Mouse (Mus musculus): ENCODE results near the gene A930004D18Rik. TPM values are rescaled to one million over a fixed set of nuclear protein-coding genes. Genes with fewer than 3 reads are reported as not detected.

The A930004D18Rik gene
- polyA plus RNA-seq, 1 experiment, result not detected

GRCm38 (mm10) chr2:18033166-18034108, 4.1 kb downstream of the A930004D18Rik start:
- 78% methylated on average over 10 of the region's 10 CpGs for WGBS
- no peak overlapping the region for H3K4me3 ChIP-seq (replicated peaks; ENCODE audit: control insufficient read depth, low read depth, low read length)
- H3K27ac ChIP-seq (ENCODE audit: control insufficient read depth, insufficient read depth, low read depth, low read length, poor library complexity), result no peak overlapping the region
- TF ChIP-seq CTCF (IDR thresholded peaks at IDR 0.05; ENCODE audit: control insufficient read depth, insufficient read depth, low read length) (no peak), POLR2A (IDR thresholded peaks at IDR 0.05; ENCODE audit: borderline replicate concordance, control insufficient read depth, low read depth, low read length) (no peak)
- H3K4me1 ChIP-seq (ENCODE audit: control insufficient read depth, insufficient read depth, low read length), result no peaks in the 10 kb centered on the region

GRCm38 (mm10) chr2:18032538-18032895, 5.0 kb downstream of the A930004D18Rik start:
- WGBS, result 81% methylated on average over 5 of the region's 5 CpGs
- H3K4me1 ChIP-seq (ENCODE audit: control insufficient read depth, insufficient read depth, low read length), result no peaks in the 10 kb centered on the region
- H3K27ac ChIP-seq (ENCODE audit: control insufficient read depth, insufficient read depth, low read depth, low read length, poor library complexity), result no peak overlapping the region
- TF ChIP-seq CTCF (IDR thresholded peaks at IDR 0.05; ENCODE audit: control insufficient read depth, insufficient read depth, low read length) (no peak), POLR2A (IDR thresholded peaks at IDR 0.05; ENCODE audit: borderline replicate concordance, control insufficient read depth, low read depth, low read length) (no peak)
- no peak overlapping the region for H3K4me3 ChIP-seq (replicated peaks; ENCODE audit: control insufficient read depth, low read depth, low read length)

- no peak overlapping the region for H3K27ac ChIP-seq (ENCODE audit: control insufficient read depth, insufficient read depth, low read depth, low read length, poor library complexity)
- WGBS, result 14% methylated on average over 34 of the region's 34 CpGs
- no peaks in the 10 kb centered on the region; the same call in 1 of the 2 replicates for H3K4me1 ChIP-seq (ENCODE audit: control insufficient read depth, insufficient read depth, low read length)
- no peak overlapping the region for H3K4me3 ChIP-seq (replicated peaks; ENCODE audit: control insufficient read depth, low read depth, low read length)
- TF ChIP-seq CTCF (IDR thresholded peaks at IDR 0.05; ENCODE audit: control insufficient read depth, insufficient read depth, low read length), result no peak
- TF ChIP-seq POLR2A (IDR thresholded peaks at IDR 0.05; ENCODE audit: borderline replicate concordance, control insufficient read depth, low read depth, low read length), result no peak
Observed at GRCm38 (mm10) chr2:18031831-18032537, 5.6 kb downstream of the A930004D18Rik start.

GRCm38 (mm10) chr2:18031271-18031821, 6.2 kb downstream of the A930004D18Rik start:
- no peak overlapping the region for H3K4me3 ChIP-seq (replicated peaks; ENCODE audit: control insufficient read depth, low read depth, low read length)
- WGBS, result 24% methylated on average over 26 of the region's 26 CpGs
- TF ChIP-seq POLR2A (IDR thresholded peaks at IDR 0.05; ENCODE audit: borderline replicate concordance, control insufficient read depth, low read depth, low read length) (no peak), CTCF (IDR thresholded peaks at IDR 0.05; ENCODE audit: control insufficient read depth, insufficient read depth, low read length) (no peak)

GRCm38 (mm10) chr2:18030581-18030980, 7.0 kb downstream of the A930004D18Rik start:
- Histone ChIP-seq H3K27ac (ENCODE audit: control insufficient read depth, insufficient read depth, low read depth, low read length, poor library complexity) (no peak overlapping the region), H3K4me3 (replicated peaks; ENCODE audit: control insufficient read depth, low read depth, low read length) (no peak overlapping the region), H3K4me1 (ENCODE audit: control insufficient read depth, insufficient read depth, low read length) (peaks cover 2% of the 10 kb centered on the region; the same call in 1 of the 2 replicates)
- TF ChIP-seq CTCF (IDR thresholded peaks at IDR 0.05; ENCODE audit: control insufficient read depth, insufficient read depth, low read length), result no peak
- no peak for TF ChIP-seq POLR2A (IDR thresholded peaks at IDR 0.05; ENCODE audit: borderline replicate concordance, control insufficient read depth, low read depth, low read length)
- WGBS, result 89% methylated on average over 8 of the region's 8 CpGs

More at GRCm38 (mm10) chr2:18031271-18031821, 6.2 kb downstream of the A930004D18Rik start:
- peaks cover 2% of the 10 kb centered on the region; the same call in 1 of the 2 replicates for H3K4me1 ChIP-seq (ENCODE audit: control insufficient read depth, insufficient read depth, low read length)
- no peak overlapping the region for H3K27ac ChIP-seq (ENCODE audit: control insufficient read depth, insufficient read depth, low read depth, low read length, poor library complexity)

- H3K27ac ChIP-seq (ENCODE audit: control insufficient read depth, insufficient read depth, low read depth, low read length, poor library complexity), result no peak overlapping the region
- TF ChIP-seq CTCF (IDR thresholded peaks at IDR 0.05; ENCODE audit: control insufficient read depth, insufficient read depth, low read length), result no peak
- TF ChIP-seq POLR2A (IDR thresholded peaks at IDR 0.05; ENCODE audit: borderline replicate concordance, control insufficient read depth, low read depth, low read length), result no peak
- WGBS, result 89% methylated on average over 7 of the region's 7 CpGs
- peaks cover 2% of the 10 kb centered on the region; the same call in 1 of the 2 replicates for H3K4me1 ChIP-seq (ENCODE audit: control insufficient read depth, insufficient read depth, low read length)
- no peak overlapping the region for H3K4me3 ChIP-seq (replicated peaks; ENCODE audit: control insufficient read depth, low read depth, low read length)
Observed at GRCm38 (mm10) chr2:18029656-18030055, 7.9 kb downstream of the A930004D18Rik start.

GRCm38 (mm10) chr2:18028140-18029021, 9.2 kb downstream of the A930004D18Rik start:
- under 1% methylated on average over 61 of the region's 61 CpGs for whole genome bisulfite sequencing
- TF ChIP-seq CTCF (IDR thresholded peaks at IDR 0.05; ENCODE audit: control insufficient read depth, insufficient read depth, low read length), result no peak
- TF ChIP-seq POLR2A (IDR thresholded peaks at IDR 0.05; ENCODE audit: borderline replicate concordance, control insufficient read depth, low read depth, low read length), result peak; percentile 42; the same call in 1 of the 2 replicates
- Histone ChIP-seq H3K4me1 (ENCODE audit: control insufficient read depth, insufficient read depth, low read length) (peaks cover 2% of the 10 kb centered on the region; the same call in 1 of the 2 replicates), H3K4me3 (replicated peaks; ENCODE audit: control insufficient read depth, low read depth, low read length) (peak overlapping the region; percentile 77), H3K27ac (ENCODE audit: control insufficient read depth, insufficient read depth, low read depth, low read length, poor library complexity) (no peak overlapping the region; the same call in 1 of the 2 replicates)
